Mouse (Mus musculus) bone marrow, adult 2 months (tissue): Measurements from ENCODE around the gene Maats1.

ENCODE experiments used
- CTCF ChIP-seq: fragments of 200-500 bp; IDR thresholded peaks from 2 replicates; pipeline ENCODE4 v1.5.1; 2011; ENCODE audit warnings: low read length, control low read depth; ENCODE audit not compliant: control insufficient read depth, insufficient read depth
- POLR2A ChIP-seq: fragments of 200-500 bp; IDR thresholded peaks from 2 replicates; pipeline ENCODE4 v1.6.1; 2011; ENCODE audit warnings: low read depth, mild to moderate bottlenecking, control low read depth, low read length, borderline replicate concordance; ENCODE audit not compliant: control insufficient read depth

- TF ChIP-seq CTCF (no peak), POLR2A (no peak)
These were observed 27.1 kb upstream of the Maats1 start for GRCm38 (mm10) chr16:38369000-38369399.
